Mouse (Mus musculus) heart, embryonic 10.5 days (tissue): ENCODE measurements around the gene Cracr2a. TPM values are rescaled to one million over a fixed set of nuclear protein-coding genes. Genes with fewer than 3 reads are reported as not detected.

ENCODE experiments used
- DNase-seq: peaks from one replicate; pipeline ENCODE4 v3.0.0-alpha.2; 2017; ENCODE audit warnings: low spot score
- H3K27ac ChIP-seq: fragments of 300-500 bp; sonication (generic); 2 replicates; pipeline ENCODE4 v1.5.1; 2016; ENCODE audit warnings: mild to moderate bottlenecking
- H3K27me3 ChIP-seq: fragments of 300-500 bp; sonication (generic); 2 replicates; pipeline ENCODE4 v1.6.1; 2016; ENCODE audit warnings: mild to moderate bottlenecking; ENCODE audit not compliant: poor library complexity, insufficient read depth, severe bottlenecking
- H3K36me3 ChIP-seq: fragments of 300-500 bp; sonication (generic); 2 replicates; pipeline ENCODE4 v1.6.1; 2016; ENCODE audit warnings: mild to moderate bottlenecking, moderate library complexity
- H3K4me1 ChIP-seq: fragments of 300-500 bp; sonication (generic); 2 replicates; pipeline ENCODE4 v1.6.1; 2016; ENCODE audit warnings: mild to moderate bottlenecking
- H3K4me3 ChIP-seq: fragments of 300-500 bp; sonication (generic); 2 replicates; pipeline ENCODE4 v1.5.1; 2016; ENCODE audit warnings: mild to moderate bottlenecking, moderate library complexity
- H3K9me3 ChIP-seq: fragments of 300-500 bp; sonication (generic); 2 replicates; pipeline ENCODE4 v1.6.1; 2016; ENCODE audit warnings: mild to moderate bottlenecking, moderate library complexity
- WGBS: fragments of 180-500 bp; shearing (Covaris S2); methylation state at CpG from one replicate; pipeline ENCODE4 v1.1.7; 2016; 5-methylcytosine and 5-hydroxymethylcytosine counted together
- polyA plus RNA-seq: library from polyadenylated mRNA; unstranded; fragments of >200 nt; fragmentation: Nextera tagmentation; extraction: Ambion mirVana; gene quantifications from 2 replicates; pipeline ENCODE4 v1.2.1, GENCODE M21; 2016

Gene Cracr2a
- polyA plus RNA-seq, 1 experiment from 2014 or later: 1.7 TPM

- 47% methylated on average over 6 of the region's 6 CpGs for WGBS
- Histone ChIP-seq H3K27me3 (peaks cover 16% of the 10 kb centered on the region; the same call in 1 of the 2 replicates), H3K36me3 (no peaks in the 10 kb centered on the region), H3K4me3 (no peak overlapping the region), H3K9me3 (no peaks in the 10 kb centered on the region), H3K4me1 (peaks cover 18% of the 10 kb centered on the region), H3K27ac (no peak overlapping the region)
- DNase-seq: no peak
These were observed 126.2 kb downstream of the Cracr2a start for GRCm38 (mm10) chr6:127687181-127687860.

- peaks cover 9% of the 10 kb centered on the region for H3K4me1 ChIP-seq
- DNase-seq: no peak
- no peak overlapping the region for H3K4me3 ChIP-seq
- no peak overlapping the region for H3K27ac ChIP-seq
- H3K36me3 ChIP-seq: no peaks in the 10 kb centered on the region
- WGBS: 32% methylated on average over 7 of the region's 7 CpGs
- peaks cover 30% of the 10 kb centered on the region for H3K27me3 ChIP-seq
- no peaks in the 10 kb centered on the region for H3K9me3 ChIP-seq
These were observed 131.2 kb downstream of the Cracr2a start for GRCm38 (mm10) chr6:127692298-127692697.

- 81% methylated on average over 7 of the region's 7 CpGs for WGBS
- no peak for DNase-seq
- H3K4me3 ChIP-seq: no peak overlapping the region
- H3K27me3 ChIP-seq: peaks cover 30% of the 10 kb centered on the region
- H3K9me3 ChIP-seq: no peaks in the 10 kb centered on the region
- H3K27ac ChIP-seq: no peak overlapping the region
- H3K36me3 ChIP-seq: no peaks in the 10 kb centered on the region
- H3K4me1 ChIP-seq: peaks cover 5% of the 10 kb centered on the region
These were observed 132.5 kb downstream of the Cracr2a start for GRCm38 (mm10) chr6:127693681-127694080.

- Histone ChIP-seq H3K36me3 (no peaks in the 10 kb centered on the region), H3K27me3 (peaks cover 18% of the 10 kb centered on the region), H3K9me3 (no peaks in the 10 kb centered on the region), H3K27ac (no peak overlapping the region), H3K4me1 (peaks cover 23% of the 10 kb centered on the region), H3K4me3 (no peak overlapping the region)
- 43% methylated on average over 11 of the region's 11 CpGs for WGBS
- no peak for DNase-seq
These were observed 140.1 kb downstream of the Cracr2a start for GRCm38 (mm10) chr6:127701036-127701783.

GRCm38 (mm10) chr6:127708218-127708628 lies 147.1 kb downstream of the Cracr2a start:
- H3K27me3 ChIP-seq: peaks cover 19% of the 10 kb centered on the region
- H3K27ac ChIP-seq: no peak overlapping the region
- H3K4me1 ChIP-seq: peaks cover 8% of the 10 kb centered on the region
- no peak for DNase-seq
- 44% methylated on average over 1 of the region's 1 CpGs for WGBS
- H3K9me3 ChIP-seq: no peaks in the 10 kb centered on the region
- H3K4me3 ChIP-seq: no peak overlapping the region
- H3K36me3 ChIP-seq: no peaks in the 10 kb centered on the region

- 64% methylated on average over 5 of the region's 5 CpGs for WGBS
These were observed 153.8 kb downstream of the Cracr2a start for GRCm38 (mm10) chr6:127714906-127715305.

GRCm38 (mm10) chr6:127715428-127715827 lies 154.3 kb downstream of the Cracr2a start:
- Histone ChIP-seq H3K27ac (no peak overlapping the region), H3K4me3 (no peak overlapping the region), H3K4me1 (peaks cover 7% of the 10 kb centered on the region; the same call in 1 of the 2 replicates), H3K36me3 (no peaks in the 10 kb centered on the region), H3K9me3 (no peaks in the 10 kb centered on the region), H3K27me3 (0 out of 2 replicates have a peak, but pooled peaks cover 3% of the 10 kb centered on the region)
- 71% methylated on average over 5 of the region's 5 CpGs for WGBS
- no peak for DNase-seq

More at GRCm38 (mm10) chr6:127714906-127715305, 153.8 kb downstream of the Cracr2a start:
- DNase-seq: no peak
- Histone ChIP-seq H3K9me3 (no peaks in the 10 kb centered on the region), H3K27ac (no peak overlapping the region), H3K4me3 (no peak overlapping the region), H3K36me3 (no peaks in the 10 kb centered on the region), H3K27me3 (0 out of 2 replicates have a peak, but pooled peaks cover 3% of the 10 kb centered on the region), H3K4me1 (peaks cover 7% of the 10 kb centered on the region; the same call in 1 of the 2 replicates)

- Histone ChIP-seq H3K27me3 (0 out of 2 replicates have a peak, but pooled peaks cover 3% of the 10 kb centered on the region), H3K9me3 (no peaks in the 10 kb centered on the region), H3K36me3 (no peaks in the 10 kb centered on the region), H3K4me3 (no peak overlapping the region), H3K27ac (no peak overlapping the region), H3K4me1 (peaks cover 7% of the 10 kb centered on the region; the same call in 1 of the 2 replicates)
- no peak for DNase-seq
- WGBS: 74% methylated on average over 21 of the region's 21 CpGs
These were observed 156.3 kb downstream of the Cracr2a start for GRCm38 (mm10) chr6:127717239-127718137.

- Histone ChIP-seq H3K9me3 (no peaks in the 10 kb centered on the region), H3K4me3 (no peak overlapping the region), H3K4me1 (peaks cover 6% of the 10 kb centered on the region), H3K27me3 (no peaks in the 10 kb centered on the region), H3K27ac (no peak overlapping the region), H3K36me3 (no peaks in the 10 kb centered on the region)
- DNase-seq: no peak
- WGBS: 88% methylated on average over 14 of the region's 14 CpGs
These were observed 158.7 kb downstream of the Cracr2a start for GRCm38 (mm10) chr6:127719875-127720274.

- peaks cover 3% of the 10 kb centered on the region; the same call in 1 of the 2 replicates for H3K4me1 ChIP-seq
- H3K27me3 ChIP-seq: no peaks in the 10 kb centered on the region
- WGBS: 50% methylated on average over 8 of the region's 8 CpGs
- no peaks in the 10 kb centered on the region for H3K36me3 ChIP-seq
- no peak for DNase-seq
- no peak overlapping the region for H3K4me3 ChIP-seq
- H3K9me3 ChIP-seq: no peaks in the 10 kb centered on the region
- H3K27ac ChIP-seq: no peak overlapping the region
These were observed 162.0 kb downstream of the Cracr2a start for GRCm38 (mm10) chr6:127723126-127723525.
